Mouse (Mus musculus): Measurements from ENCODE around the gene Abraxas2.

Gene Abraxas2

DNA sequence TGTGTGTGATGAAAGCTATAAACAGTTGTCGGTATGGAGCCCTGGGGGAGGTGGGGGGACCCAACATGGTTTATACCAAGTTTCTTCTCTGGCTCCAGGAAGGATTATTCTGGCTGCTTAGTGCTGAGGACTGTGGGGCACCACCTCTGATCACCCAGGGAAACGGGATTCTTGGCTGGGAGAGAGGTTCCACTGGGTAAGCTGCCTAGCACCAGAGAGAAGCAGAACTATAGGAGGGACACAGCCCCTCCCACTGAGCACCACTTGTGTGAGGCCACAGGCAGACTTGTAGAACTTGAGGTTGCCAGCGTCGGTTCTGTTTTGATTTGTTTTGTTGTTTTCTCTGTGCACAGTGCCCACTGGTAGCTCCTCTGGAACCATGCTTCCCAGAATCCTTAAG, 5.1 kb upstream of the Abraxas2 start:
- no peak for DNase-seq (ENCODE audit: low spot score)

DNA sequence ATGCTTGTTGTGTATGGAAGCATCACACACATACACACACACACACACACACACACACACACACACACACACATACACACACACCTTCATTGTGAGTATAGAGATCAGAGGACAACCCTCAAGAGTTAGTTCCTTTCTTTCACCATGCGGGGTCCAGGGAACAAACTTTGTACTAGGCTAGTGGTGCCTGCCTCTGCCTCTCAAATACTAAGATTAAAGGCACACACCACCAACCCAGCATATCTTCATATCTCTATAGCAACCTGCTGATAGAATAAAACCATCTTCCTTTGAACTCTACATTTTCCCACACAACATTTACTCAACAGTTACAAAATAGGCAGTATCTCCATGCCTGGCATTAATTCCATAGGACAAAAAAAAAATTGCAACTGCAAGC, 2.9 kb upstream of the Abraxas2 start:
- DNase-seq (ENCODE audit: low spot score), result no peak

DNA sequence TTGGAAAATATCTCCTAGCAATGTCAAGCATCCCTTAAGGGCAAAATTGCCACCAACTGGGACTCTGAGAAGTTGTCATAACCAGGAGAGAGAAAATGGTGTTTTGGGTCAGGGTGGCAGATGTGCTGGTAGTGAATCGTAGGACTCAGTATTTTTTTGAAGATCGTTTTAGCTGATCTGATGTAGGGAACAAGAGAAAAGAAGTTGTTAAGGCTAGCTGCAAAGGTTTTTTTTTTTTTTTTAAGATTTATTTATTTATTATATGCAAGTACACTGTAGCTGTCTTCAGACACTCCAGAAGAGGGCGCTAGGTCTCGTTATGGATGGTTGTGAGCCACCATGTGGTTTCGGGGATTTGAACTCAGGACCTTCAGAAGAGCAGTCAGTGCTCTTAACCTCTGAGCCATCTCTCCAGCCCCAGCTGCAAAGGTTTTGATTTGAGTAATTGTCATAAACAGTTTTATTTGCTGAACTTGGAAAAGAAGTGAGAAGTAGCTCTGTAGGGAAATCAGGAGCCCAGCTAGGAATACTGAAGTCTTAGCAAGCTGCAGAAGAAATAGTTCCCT, 899 bp upstream of the Abraxas2 start:
- DNase-seq (ENCODE audit: low spot score), result no peak

DNA sequence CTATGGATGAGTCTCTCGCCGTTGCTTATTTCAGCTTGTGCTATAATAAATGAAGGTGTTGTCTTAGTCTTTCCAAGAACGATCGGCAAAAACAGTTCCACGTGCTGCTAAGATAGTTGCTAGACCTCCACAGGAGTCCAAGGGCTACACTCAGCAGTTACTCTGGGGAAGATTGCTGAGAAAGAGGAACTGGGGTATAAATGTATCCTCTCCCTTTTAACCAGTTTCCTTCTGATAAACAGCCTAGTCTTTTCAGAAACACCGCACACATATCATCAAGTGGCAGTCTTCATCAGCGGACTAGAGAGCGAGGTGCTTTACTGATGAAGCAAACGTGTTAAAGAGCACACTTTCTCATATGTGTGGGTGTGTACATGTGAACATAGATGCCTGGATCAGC, 7.3 kb downstream of the Abraxas2 start:
- DNase-seq (ENCODE audit: low spot score), result no peak

DNA sequence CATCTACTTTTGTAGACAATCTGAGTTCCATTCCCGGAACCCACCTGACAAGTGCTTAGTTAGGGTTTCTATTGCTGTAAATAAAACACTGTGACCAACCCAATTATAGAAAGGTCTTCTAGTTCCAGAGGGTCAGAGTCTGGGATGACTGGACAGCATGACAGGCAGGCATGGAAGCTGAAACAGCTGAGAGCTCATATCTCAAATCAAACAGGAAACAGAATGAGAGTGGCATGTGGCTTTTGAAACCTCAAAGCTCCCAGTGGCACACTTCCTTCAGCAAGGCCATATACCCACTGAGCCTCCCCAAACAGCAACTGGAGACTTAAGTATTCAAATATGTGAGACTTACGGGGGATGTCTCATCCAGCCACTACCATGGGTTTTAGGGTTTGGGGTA, 14.0 kb downstream of the Abraxas2 start:
- no peak for DNase-seq (ENCODE audit: low spot score)

DNA sequence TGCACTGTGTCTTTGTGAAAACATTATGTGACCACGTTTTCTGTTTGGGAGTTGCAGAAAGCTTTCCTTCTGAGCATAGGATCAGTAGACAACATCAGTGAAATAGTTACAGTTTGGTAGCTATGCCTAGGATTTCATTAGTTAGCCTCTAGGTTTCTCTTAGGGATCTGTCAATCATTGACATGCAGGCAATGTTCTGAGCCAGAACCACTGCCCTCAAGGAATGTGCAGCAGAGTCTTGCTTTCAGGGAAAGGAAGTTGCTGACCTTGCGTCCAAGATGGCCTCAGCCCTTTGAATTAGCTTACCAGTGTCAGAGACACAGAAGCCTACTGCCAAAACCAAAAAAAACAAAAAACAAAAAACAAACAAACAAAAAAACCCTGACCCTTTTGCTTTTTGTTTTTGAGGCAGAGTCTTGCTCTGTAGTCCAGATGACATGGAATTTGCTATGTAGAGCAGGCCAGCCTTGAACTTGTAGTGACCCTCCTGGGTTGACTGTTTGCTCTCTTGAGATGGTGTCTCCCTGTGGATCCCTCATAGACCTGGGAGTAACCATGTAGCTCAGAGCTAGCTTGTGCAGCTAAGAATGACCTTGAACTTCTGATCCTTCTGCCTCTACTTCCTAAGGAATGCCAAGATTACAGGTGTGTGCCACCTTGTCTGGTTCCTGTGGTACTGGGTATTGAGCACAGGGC, 16.5 kb downstream of the Abraxas2 start:
- no peak for DNase-seq (ENCODE audit: low spot score)

DNA sequence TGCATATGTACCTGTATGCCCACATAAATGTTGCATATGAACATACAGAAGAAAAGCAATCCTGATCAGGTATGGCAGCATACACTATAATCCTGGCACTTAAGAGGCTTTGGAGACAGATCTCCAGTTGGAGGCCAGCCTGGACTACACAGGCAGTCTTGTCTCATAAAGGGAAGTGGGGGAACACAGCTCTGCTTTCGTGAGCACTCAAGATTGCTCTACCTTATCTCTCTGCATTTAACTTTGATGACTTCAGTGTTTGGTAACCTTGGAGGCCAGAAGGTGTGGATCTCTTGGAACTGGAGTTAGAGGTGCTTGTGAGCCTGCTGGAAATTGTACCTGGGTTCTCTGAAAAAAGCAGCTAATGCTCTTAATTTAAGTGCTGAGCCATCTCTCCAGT, 21.3 kb downstream of the Abraxas2 start:
- no peak for DNase-seq (ENCODE audit: low spot score)

DNA sequence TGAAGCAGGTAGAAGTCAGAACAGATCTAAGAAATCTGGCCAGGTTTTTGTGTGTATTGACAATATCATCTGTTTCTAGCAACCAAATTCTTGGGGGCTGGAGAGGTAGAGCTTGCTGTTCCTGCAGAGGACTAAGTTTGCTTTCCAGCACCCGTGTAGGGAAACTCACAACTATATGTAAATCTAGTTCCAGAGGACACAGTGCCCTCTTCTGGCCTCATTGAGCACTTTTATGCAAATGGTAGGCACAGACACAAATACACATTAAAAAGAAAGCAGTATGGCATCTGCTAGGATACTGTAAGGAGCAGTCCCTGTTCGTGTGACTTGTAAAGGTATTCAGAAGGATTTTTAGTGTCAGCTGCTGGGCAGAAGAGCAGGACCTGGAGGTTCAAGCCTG, 23.3 kb downstream of the Abraxas2 start:
- DNase-seq (ENCODE audit: low spot score), result no peak

DNA sequence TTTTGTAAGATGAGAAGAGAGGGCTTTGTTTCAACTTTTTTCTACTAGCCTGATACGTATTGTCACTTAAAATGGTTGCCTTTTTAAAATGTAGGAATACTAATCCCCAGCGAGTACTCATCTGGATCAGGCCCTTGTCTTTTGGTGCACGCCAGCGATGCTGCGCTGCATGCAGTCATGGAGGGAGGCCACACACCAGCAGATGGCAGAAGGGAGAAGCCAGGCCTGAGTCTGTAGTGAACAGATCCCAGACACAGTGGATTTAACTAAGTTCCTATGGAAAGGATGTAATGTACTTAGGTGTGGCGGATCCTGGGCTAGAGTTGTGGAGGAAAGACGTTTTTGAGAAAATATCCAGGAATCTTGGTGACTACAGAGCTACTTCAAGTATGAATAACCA, 25.0 kb downstream of the Abraxas2 start:
- no peak for DNase-seq (ENCODE audit: low spot score)

DNA sequence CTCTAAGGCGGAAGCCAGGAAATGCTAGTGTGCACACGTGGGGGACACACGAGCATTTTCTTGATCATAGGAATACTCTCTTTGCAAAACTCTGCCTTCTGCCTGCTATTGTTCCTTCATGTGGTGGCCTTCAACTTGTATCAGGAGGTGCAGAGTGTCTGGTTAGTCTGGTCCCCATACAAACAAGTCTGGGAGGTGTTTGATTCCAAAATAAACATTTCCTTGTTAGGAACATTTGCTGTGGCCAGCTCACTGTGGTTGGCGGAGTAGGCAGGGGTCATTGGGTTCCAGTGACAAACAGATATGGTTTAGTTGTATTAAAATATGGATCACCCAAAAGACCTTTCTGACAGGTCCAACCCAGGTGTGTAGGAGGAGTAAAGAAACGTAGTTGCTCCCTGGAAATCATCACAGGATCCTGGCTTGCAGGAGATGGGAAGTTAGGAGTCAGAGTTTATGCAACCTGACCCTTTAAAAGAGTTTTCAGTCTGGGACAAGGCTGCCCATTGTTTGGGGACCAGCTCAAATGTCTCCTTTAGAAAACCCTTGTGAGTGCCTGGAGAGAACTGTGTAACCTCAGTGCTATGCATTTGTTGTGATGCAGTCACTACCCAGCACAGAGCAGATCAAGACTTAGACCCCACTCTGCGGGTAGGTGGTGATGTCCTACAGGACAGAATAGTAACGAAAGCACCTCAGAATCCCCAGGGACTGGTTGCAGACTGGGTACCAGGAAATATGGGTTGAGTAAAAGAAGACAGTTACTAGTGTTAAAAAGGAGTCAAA, 28.2 kb downstream of the Abraxas2 start:
- no peak for DNase-seq (ENCODE audit: low spot score)

DNA sequence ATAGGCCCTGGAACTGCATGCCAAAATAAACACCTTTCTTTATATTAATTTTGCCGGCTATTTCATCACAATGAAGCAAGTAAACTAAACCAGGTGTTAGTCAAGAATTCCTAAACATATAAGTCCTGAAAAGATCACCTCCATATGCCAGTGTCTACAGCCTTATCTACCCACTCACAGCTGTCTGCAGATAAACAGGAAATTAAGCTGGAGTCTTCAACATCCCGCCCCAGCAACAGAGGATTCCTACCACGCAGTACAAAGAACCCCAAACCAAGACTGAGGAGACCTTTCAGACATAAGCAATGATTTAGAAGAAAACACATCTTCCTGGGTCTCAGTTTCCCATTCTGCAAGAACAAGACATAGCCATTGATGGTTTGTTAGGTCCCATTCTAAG, 29.0 kb downstream of the Abraxas2 start:
- DNase-seq (ENCODE audit: low spot score), result no peak

DNA sequence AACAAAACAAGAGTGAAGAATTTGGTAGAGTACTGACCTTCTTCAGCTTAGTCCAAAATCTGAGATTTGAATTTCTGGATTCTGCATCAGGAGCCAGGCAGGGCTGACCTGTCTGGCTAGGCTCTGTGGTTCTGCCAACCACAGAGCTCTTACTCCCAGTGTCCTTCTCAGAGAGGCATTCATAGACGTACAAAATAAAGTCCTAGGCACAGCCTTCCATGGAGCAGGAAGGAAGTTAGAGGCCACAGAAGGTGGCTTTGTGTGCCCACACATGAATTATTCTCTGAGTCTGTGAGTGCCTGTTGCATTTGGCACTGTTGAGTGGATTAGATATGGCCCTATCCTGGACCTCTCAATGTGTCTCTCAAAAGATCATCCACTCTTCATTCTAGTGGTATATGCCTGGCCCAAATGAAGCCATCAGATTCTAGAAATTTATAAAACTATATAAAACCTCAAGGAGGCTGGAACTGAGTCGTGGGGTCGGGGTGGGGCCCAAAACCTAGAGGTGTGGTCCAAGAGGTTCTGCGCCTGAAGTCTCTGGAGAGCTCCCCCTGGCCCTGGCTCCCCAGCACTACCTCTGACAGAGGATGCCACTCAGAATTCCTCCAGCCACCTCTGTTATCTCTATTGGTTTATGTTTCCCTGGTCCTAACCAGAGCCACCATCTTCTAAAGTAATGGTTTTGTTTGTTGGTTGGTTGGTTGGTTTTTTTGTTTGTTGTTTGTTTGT, 29.7 kb downstream of the Abraxas2 start:
- DNase-seq (ENCODE audit: low spot score), result no peak

DNA sequence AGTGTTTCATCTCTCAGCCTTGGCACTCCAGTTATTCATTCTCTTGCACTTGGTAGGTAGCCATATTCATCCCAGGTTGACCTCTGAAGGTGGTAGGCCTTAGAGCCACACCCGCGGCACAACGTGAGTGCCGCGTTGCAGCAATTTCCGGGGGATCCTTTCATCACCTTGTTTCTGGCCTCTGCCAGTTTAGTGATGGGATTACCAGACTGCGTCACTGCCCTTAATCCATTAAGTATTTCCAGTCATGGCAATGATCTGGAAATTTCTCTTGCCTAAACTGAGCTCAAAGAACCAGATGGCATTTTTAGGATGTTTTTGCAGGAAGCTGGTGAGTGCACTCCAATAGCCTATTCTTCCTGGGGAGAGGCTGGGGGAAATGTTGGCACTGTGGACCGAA, 30.7 kb downstream of the Abraxas2 start:
- DNase-seq (ENCODE audit: low spot score), result no peak

DNA sequence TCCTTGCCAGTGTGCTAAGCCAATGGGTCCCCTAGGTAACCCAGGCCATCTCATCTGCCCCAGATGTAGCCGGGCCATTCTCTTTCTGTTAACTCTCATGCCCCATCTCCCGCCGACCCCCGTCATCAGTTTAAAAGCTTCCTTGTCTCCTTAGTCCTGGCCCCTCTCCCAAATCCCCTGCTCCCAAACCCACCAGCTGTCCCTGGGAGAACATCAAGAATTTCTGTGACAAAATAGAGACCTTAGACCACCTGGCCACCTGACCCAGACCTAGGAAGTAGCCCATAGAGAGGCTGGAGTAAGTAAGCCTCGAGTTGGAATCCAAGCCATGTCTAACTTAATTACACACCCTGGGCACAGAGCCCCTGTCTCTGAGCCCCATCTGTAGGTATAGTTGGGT, 31.2 kb downstream of the Abraxas2 start:
- no peak for DNase-seq (ENCODE audit: low spot score)

DNA sequence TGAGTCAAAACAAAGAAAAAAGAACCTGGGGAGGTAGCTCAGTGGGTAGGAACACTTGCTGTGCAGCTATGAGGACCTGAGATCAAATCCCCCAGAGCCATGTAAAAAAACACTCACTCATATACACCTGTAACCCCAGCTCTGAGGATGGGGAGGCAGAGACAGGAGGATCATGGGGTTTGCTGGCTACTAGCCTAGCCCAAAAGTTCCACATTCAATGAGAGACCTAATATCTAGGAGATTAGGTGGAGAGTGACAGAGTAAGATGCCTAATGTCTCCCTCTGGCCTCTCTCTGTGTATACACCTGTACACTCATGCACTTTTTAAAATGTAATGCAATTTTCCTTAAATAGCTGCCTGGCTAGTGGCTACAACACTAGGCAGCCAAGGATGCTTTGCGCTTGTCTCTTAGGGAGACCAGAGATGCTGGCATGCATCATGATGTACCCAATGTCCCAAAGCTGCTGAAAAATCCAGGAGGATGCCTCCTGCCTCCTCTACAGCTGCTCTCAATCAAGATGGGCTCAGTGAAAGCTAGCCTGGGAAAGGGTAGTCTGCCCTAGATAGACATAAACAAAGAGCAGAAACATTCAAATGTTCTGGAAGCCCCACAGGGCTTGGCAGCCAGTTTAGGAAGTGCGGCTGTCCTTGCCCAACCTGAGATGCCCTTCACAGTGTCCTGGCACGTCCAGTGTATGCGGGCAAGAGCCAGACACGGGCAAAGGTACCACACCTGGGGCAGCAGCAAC, 32.7 kb downstream of the Abraxas2 start:
- DNase-seq (ENCODE audit: low spot score), result no peak

DNA sequence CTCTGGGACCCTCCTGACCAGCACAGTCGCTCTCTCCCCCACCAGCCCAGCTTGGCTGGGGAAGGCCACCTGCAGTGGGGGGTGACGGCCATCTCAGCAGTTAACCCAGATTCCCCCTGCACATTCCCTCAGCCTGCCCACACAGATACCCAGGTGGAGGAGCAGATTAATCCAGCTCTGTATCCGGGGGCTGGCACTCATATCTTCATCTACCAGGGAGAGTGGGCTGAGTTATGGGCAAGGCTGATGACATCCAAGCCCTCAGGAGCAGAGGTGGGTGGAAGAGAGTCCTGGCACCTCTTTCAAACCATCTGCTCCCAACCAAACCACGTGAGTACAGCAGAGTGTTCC, 33.3 kb downstream of the Abraxas2 start:
- no peak for DNase-seq (ENCODE audit: low spot score)

DNA sequence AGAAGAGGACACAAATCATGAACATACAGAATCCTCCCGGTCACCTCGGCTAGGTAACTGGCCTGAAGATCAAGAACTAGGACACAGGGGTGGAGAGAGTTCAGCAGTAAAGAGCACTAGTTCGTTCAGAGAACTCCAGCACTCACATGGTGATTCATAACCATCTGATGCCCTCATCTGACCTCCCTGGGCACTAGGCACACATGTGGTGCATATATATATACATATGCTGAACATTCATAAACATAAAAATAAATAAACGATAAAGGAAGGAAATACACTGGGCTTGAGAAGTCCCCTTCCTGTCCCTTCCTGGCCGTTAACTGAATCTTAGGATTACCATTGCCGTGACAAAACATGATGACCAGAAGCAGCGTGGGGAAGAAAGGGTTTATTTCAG, 33.8 kb downstream of the Abraxas2 start:
- no peak for DNase-seq (ENCODE audit: low spot score)

DNA sequence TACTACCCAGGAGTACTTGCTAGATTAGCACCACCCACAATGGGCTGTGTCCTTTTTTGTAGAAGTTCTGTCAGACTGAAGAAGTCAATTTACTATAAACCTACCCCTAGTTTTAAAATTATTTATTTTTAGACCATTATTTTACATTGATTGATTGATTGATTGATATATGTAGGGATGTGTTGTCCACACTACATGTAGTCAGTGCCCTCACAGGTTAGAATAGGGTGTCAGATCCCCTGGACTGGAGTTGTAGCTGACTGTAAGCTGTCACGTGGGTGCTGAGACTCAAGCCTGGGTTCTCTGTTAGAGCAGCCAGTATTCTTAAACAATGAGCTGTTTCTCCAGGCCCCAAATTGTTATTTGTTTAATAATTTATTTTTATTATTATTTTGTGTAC, 34.3 kb downstream of the Abraxas2 start:
- DNase-seq (ENCODE audit: low spot score), result no peak

DNA sequence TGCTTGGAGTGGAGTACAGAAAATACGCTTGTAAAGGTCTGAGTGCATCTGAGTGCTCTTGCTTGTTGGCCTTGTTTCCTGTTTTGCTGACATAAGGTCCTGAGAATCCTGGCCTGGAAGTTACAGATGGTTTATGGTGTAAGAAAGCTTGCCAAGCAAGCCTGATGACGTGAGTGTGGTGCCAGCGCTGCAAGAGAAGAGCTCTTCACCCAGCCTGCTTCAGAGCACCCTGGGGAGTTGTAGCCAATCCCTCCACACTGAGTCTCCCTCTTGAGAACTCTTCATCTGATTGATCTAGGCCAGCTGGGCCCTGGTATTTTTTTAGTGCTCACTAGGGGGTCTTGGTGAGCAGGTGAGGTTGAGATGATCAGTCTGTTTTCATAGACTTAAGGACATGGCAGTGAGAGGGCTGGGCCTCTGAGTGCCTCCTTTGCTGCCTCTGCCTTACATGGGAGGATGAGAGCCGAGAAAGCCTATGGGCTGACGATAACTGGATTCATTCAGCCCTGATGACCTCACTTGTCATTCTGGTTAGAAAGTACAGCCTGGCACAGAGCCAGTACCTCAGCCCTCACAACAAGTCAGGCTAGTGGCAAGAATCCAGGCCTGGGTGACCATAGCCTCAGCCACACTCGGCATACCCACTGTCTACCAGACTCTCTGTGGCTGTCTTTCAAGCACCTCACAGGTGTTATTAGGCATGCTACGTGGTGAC, 36.0 kb downstream of the Abraxas2 start:
- peak; percentile 70 for DNase-seq (ENCODE audit: low spot score)

DNA sequence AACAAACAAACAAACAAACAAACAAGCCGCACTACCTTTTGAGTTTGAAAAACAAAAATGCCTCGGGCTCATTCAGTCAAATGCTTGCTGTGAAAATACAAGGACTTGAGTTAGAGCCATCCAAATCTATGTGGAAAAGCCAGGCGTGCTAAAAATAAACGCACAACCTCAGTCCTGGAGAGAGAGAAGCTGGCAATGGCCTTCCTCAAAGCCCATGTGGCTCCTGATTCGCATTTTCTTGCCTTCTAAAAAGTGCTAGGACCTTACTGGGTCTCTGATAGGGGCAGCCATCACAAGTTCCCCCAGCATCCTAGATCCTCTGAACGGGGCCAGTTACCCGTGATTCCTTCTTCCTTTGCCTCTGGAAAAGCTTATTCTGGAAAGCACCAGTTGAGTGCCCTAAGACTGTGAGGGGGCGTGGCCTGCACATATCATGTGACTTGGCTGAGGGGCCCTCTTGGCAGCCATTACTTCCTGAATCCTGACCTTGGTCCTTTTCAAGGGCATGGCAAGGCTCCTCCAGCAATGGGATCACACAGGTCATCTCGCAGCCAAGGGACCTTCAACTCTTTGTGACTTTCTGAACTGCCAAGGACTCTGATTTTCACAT, 37.3 kb downstream of the Abraxas2 start:
- DNase-seq (ENCODE audit: low spot score), result no peak

DNA sequence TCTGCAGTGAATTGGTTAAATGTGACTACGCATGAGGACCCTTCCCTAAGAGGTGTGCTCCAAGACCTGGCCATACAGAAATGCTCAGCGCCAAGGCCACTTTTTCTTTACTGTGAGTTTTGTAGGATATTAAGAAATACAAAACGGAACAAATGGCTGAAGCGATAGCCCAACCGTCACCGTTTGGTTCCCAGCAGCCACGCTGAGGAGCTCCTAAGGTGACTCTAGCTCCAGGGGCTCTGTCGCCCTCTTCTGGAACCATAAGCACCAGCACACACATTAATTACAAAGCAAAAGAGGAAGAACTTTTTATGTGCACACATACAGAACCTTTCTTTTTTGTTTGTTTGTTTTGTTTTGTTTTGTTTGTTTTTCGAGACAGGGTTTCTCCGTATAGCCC, 38.2 kb downstream of the Abraxas2 start:
- DNase-seq (ENCODE audit: low spot score), result no peak
